Mouse (Mus musculus) liver, adult 2 months (tissue): ENCODE measurements around the gene Gstz1.

Source experiments
- CTCF ChIP-seq: fragments of 200-500 bp; IDR thresholded peaks from 2 replicates; pipeline ENCODE4 v1.5.1; 2011; ENCODE audit warnings: low read depth, low read length, control low read depth
- POLR2A ChIP-seq: fragments of 200-500 bp; IDR thresholded peaks from 2 replicates; pipeline ENCODE4 v1.6.1; 2011; ENCODE audit warnings: low read length, control low read depth; ENCODE audit not compliant: insufficient read depth; ENCODE audit errors: extremely low read depth

DNA sequence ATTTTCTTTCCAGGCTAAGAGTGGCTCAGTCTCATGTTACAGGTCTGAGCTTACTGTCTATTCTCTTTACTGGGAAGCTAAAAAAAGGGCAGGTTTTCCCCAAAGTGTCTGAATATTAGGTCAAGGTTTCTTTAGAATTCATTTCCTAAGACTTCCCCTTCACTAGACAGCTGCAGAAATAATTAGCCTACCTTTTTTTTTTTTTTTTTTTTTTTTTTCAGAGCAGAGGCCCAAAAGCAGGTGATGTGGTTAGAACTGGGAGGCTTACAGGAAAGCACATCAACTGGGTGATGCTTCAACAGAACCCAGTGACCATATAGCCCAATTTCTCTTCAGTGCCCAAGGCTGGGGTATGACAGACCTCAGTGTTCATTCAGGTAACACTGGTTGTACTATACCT is 49.3 kb downstream of the Gstz1 start:
- TF ChIP-seq POLR2A, result no peak
- TF ChIP-seq CTCF, result no peak
